Mouse (Mus musculus) MEL (cell line): ENCODE measurements at regions not wholly inside any gene's neighbourhood (a gene's known extent, or its start where the extent isn't known, plus 50 kb on each side); places are given as distances from the start of the nearest gene placed in this dataset.

Source experiments
- DNase-seq: peaks from one replicate; pipeline ENCODE4 v3.0.0; 2011; ENCODE audit warnings: low read depth, low spot score
- H3K27ac ChIP-seq: 2 replicates; pipeline ENCODE4 v1.5.1; 2012; ENCODE audit warnings: low read depth, mild to moderate bottlenecking, control low read depth, low read length, moderate library complexity; ENCODE audit not compliant: control insufficient read depth
- H3K27me3 ChIP-seq, 2 experiments: fragments of 150-350 bp in 1 of 2; sonication (generic) in 1 of 2; 2 replicates each; pipeline ENCODE4 v1.6.1; 2012; ENCODE audit warnings: low read length in 2 of 2, mild to moderate bottlenecking in 2 of 2, improper control_type of control experiment in 1 of 2, moderate library complexity in 1 of 2; ENCODE audit not compliant: insufficient read depth in 2 of 2, control insufficient read depth in 1 of 2
- H3K36me3 ChIP-seq, 2 experiments: 2 replicates each; pipeline ENCODE4 v1.6.1; 2012 to 2014; ENCODE audit warnings: low read length in 2 of 2, improper control_type of control experiment in 1 of 2, inconsistent platforms in 1 of 2, mild to moderate bottlenecking in 1 of 2; ENCODE audit not compliant: insufficient read depth in 2 of 2, control insufficient read depth in 1 of 2
- H3K4me1 ChIP-seq, 2 experiments: fragments of 150-350 bp in 1 of 2; sonication (generic) in 1 of 2; 2 replicates each; pipeline ENCODE4 v1.6.1; 2012; ENCODE audit warnings: low read length in 2 of 2, improper control_type of control experiment in 1 of 2, mild to moderate bottlenecking in 1 of 2; ENCODE audit not compliant: insufficient read depth in 2 of 2, control insufficient read depth in 1 of 2
- H3K4me3 ChIP-seq, 2 experiments: fragments of 150-350 bp in 1 of 2; sonication (generic) in 1 of 2; 2 replicates each; pipeline ENCODE4 v1.5.1; 2012; ENCODE audit warnings: low read depth in 2 of 2, low read length in 2 of 2, mild to moderate bottlenecking in 2 of 2, moderate library complexity in 2 of 2, control low read depth in 1 of 2, improper control_type of control experiment in 1 of 2; ENCODE audit not compliant: control insufficient read depth in 1 of 2, insufficient read depth in 1 of 2
- H3K79me2 ChIP-seq: 2 replicates; pipeline ENCODE4 v1.6.1; 2012; ENCODE audit warnings: mild to moderate bottlenecking, low read length, moderate library complexity; ENCODE audit not compliant: control insufficient read depth, poor library complexity, insufficient read depth
- H3K9ac ChIP-seq: 2 replicates; pipeline ENCODE4 v1.6.1; 2012; ENCODE audit warnings: low read depth, mild to moderate bottlenecking, control low read depth, low read length, moderate library complexity; ENCODE audit not compliant: control insufficient read depth, poor library complexity, severe bottlenecking
- H3K9me3 ChIP-seq: fragments of 150-350 bp; sonication (generic); replicated peaks from 2 replicates; pipeline ENCODE4 v1.6.1; 2012; ENCODE audit warnings: mild to moderate bottlenecking, low read length, improper control_type of control experiment, moderate library complexity; ENCODE audit not compliant: insufficient read depth
- BHLHE40 ChIP-seq: IDR thresholded peaks from 2 replicates; pipeline ENCODE4 v1.6.1; 2012; ENCODE audit warnings: low read depth, mild to moderate bottlenecking, inconsistent platforms, low read length, improper control_type of control experiment, borderline replicate concordance
- CHD1 ChIP-seq: IDR thresholded peaks from 2 replicates; pipeline ENCODE4 v1.6.1; 2012; ENCODE audit warnings: low read depth, mild to moderate bottlenecking, inconsistent platforms, low read length, improper control_type of control experiment
- CTCF ChIP-seq, 3 experiments: IDR thresholded peaks in 2 of 3; conservative IDR thresholded peaks in 1 of 3; 2 replicates each; pipeline ENCODE4 v1.5.1; 2011 to 2012; ENCODE audit warnings: low read length in 3 of 3, low read depth in 2 of 3, mild to moderate bottlenecking in 2 of 3, improper control_type of control experiment in 1 of 3, inconsistent platforms in 1 of 3, mixed read lengths in 1 of 3, moderate library complexity in 1 of 3; ENCODE audit not compliant: control insufficient read depth in 1 of 3, insufficient read depth in 1 of 3, poor library complexity in 1 of 3, severe bottlenecking in 1 of 3
- ELF1 ChIP-seq: IDR thresholded peaks from 2 replicates; pipeline ENCODE4 v1.6.1; 2014; ENCODE audit warnings: low read depth, mild to moderate bottlenecking, inconsistent platforms, low read length, improper control_type of control experiment, moderate library complexity
- GABPA ChIP-seq: IDR thresholded peaks from 2 replicates; pipeline ENCODE4 v1.6.1; 2012; ENCODE audit warnings: low read depth, mild to moderate bottlenecking, inconsistent platforms, low read length, improper control_type of control experiment, moderate library complexity
- HCFC1 ChIP-seq: IDR thresholded peaks from 2 replicates; pipeline ENCODE4 v1.6.1; 2012; ENCODE audit warnings: low read depth, mild to moderate bottlenecking, inconsistent platforms, low read length, improper control_type of control experiment, moderate library complexity
- JUND ChIP-seq: IDR thresholded peaks from 2 replicates; pipeline ENCODE4 v1.6.1; 2011; ENCODE audit warnings: low read depth, mild to moderate bottlenecking, improper control_type of control experiment, low read length
- KAT2A ChIP-seq: conservative IDR thresholded peaks from 2 replicates; pipeline ENCODE4 v1.6.1; 2012; ENCODE audit warnings: low read depth, low read length, improper control_type of control experiment, inconsistent platforms
- MAX ChIP-seq: IDR thresholded peaks from 2 replicates; pipeline ENCODE4 v1.6.1; 2011; ENCODE audit warnings: low read length, improper control_type of control experiment
- MAZ ChIP-seq: IDR thresholded peaks from 2 replicates; pipeline ENCODE4 v1.6.1; 2012; ENCODE audit warnings: low read depth, mild to moderate bottlenecking, inconsistent platforms, low read length, improper control_type of control experiment
- MYC ChIP-seq: IDR thresholded peaks from 2 replicates; pipeline ENCODE4 v1.6.1; 2011; ENCODE audit warnings: low read depth, mild to moderate bottlenecking, low read length, improper control_type of control experiment, moderate library complexity
- NELFE ChIP-seq: IDR thresholded peaks from 2 replicates; pipeline ENCODE4 v1.6.1; 2011; ENCODE audit warnings: low read depth, low read length, improper control_type of control experiment
- POLR2AphosphoS2 ChIP-seq: IDR thresholded peaks from 2 replicates; pipeline ENCODE4 v1.6.1; 2011; ENCODE audit warnings: low read length, improper control_type of control experiment
- POLR2AphosphoS5 ChIP-seq: IDR thresholded peaks from 2 replicates; pipeline ENCODE4 v1.6.1; 2012; ENCODE audit warnings: low read depth, borderline replicate concordance, mild to moderate bottlenecking, inconsistent platforms, low read length, moderate library complexity, mixed read lengths
- SIN3A ChIP-seq: IDR thresholded peaks from 2 replicates; pipeline ENCODE4 v1.6.1; 2012; ENCODE audit warnings: low read length, improper control_type of control experiment, inconsistent platforms
- TAL1 ChIP-seq: IDR thresholded peaks from 2 replicates; pipeline ENCODE4 v1.6.1; 2012; ENCODE audit warnings: mild to moderate bottlenecking, inconsistent platforms, low read length, moderate library complexity, mixed read lengths
- TCF12 ChIP-seq: IDR thresholded peaks from 2 replicates; pipeline ENCODE4 v1.6.1; 2014; ENCODE audit warnings: low read depth, mild to moderate bottlenecking, inconsistent platforms, low read length, improper control_type of control experiment, moderate library complexity
- UBTF ChIP-seq: IDR thresholded peaks from 2 replicates; pipeline ENCODE4 v1.6.1; 2012; ENCODE audit warnings: low read depth, mild to moderate bottlenecking, inconsistent platforms, low read length, improper control_type of control experiment, moderate library complexity, borderline replicate concordance; ENCODE audit not compliant: insufficient read depth
- USF1 ChIP-seq: IDR thresholded peaks from 2 replicates; pipeline ENCODE4 v1.6.1; 2014; ENCODE audit warnings: low read depth, mild to moderate bottlenecking, inconsistent platforms, low read length, improper control_type of control experiment, moderate library complexity
- USF2 ChIP-seq, 2 experiments: IDR thresholded peaks; 2 replicates each; pipeline ENCODE4 v1.6.1; 2011 to 2012; ENCODE audit warnings: improper control_type of control experiment in 2 of 2, low read length in 2 of 2, borderline replicate concordance in 1 of 2, inconsistent platforms in 1 of 2, low read depth in 1 of 2, mild to moderate bottlenecking in 1 of 2; ENCODE audit not compliant: insufficient read depth in 1 of 2
- ZC3H11A ChIP-seq: IDR thresholded peaks from 2 replicates; pipeline ENCODE4 v1.6.1; 2012; ENCODE audit warnings: low read depth, mild to moderate bottlenecking, inconsistent platforms, low read length, improper control_type of control experiment
- ZKSCAN1 ChIP-seq: IDR thresholded peaks from 2 replicates; pipeline ENCODE4 v1.6.1; 2012; ENCODE audit warnings: low read depth, mild to moderate bottlenecking, inconsistent platforms, low read length, improper control_type of control experiment, moderate library complexity
- ZNF384 ChIP-seq: IDR thresholded peaks from 2 replicates; pipeline ENCODE4 v1.6.1; 2012; ENCODE audit warnings: low read depth, mild to moderate bottlenecking, inconsistent platforms, low read length, improper control_type of control experiment

GRCm38 (mm10) chr5:39909369-39909768, 154.1 kb upstream of the Hs3st1 start:
- no peaks in the 10 kb centered on the region for H3K4me1 ChIP-seq
- H3K79me2 ChIP-seq = no peaks in the 10 kb centered on the region
- no peak overlapping the region for H3K9ac ChIP-seq
- no peak overlapping the region for H3K27ac ChIP-seq
- no peaks in the 10 kb centered on the region; the same call in 1 of the 2 replicates for H3K9me3 ChIP-seq
- no peak for DNase-seq
- H3K27me3 ChIP-seq = no peaks in the 10 kb centered on the region
- no peak overlapping the region for H3K4me3 ChIP-seq
- H3K36me3 ChIP-seq = no peaks in the 10 kb centered on the region
- TF ChIP-seq USF1 = no peak
- TF ChIP-seq MYC = no peak
- no peak for TF ChIP-seq SIN3A
- TF ChIP-seq BHLHE40 = no peak
- no peak for TF ChIP-seq ZKSCAN1
- TF ChIP-seq CTCF (IDR thresholded peaks at IDR 0.05 in 2 of 3, conservative IDR thresholded peaks at IDR 0.05 in 1 of 3; ENCODE audit: control insufficient read depth in 1 of 3, insufficient read depth in 1 of 3, low read depth in 2 of 3, low read length in 3 of 3, poor library complexity in 1 of 3, severe bottlenecking in 1 of 3) = no peak
- no peak for TF ChIP-seq MAX
- TF ChIP-seq TAL1 = no peak
- TF ChIP-seq HCFC1 = no peak
- TF ChIP-seq ZC3H11A = no peak
- TF ChIP-seq, all 39 proteins: peak for 0

GRCm38 (mm10) chr5:39871723-39872085, 116.4 kb upstream of the Hs3st1 start:
- no peak overlapping the region for H3K27ac ChIP-seq
- H3K27me3 ChIP-seq = no peaks in the 10 kb centered on the region
- H3K4me1 ChIP-seq = no peaks in the 10 kb centered on the region
- TF ChIP-seq ZKSCAN1 (no peak), POLR2AphosphoS5 (no peak), UBTF (no peak), HCFC1 (no peak), ZNF384 (no peak), MYC (no peak), POLR2AphosphoS2 (no peak), TCF12 (no peak), GABPA (no peak), CHD1 (no peak), JUND (no peak), KAT2A (no peak), NELFE (no peak), TAL1 (no peak), MAZ (no peak), ELF1 (no peak), USF2 (IDR thresholded peaks at IDR 0.05; ENCODE audit: borderline replicate concordance in 1 of 2, insufficient read depth in 1 of 2, low read depth in 1 of 2, low read length in 2 of 2) (no peak), MAX (no peak)
- no peak overlapping the region for H3K4me3 ChIP-seq
- H3K79me2 ChIP-seq = no peaks in the 10 kb centered on the region
- no peaks in the 10 kb centered on the region for H3K9me3 ChIP-seq
- no peak for DNase-seq
- H3K36me3 ChIP-seq = no peaks in the 10 kb centered on the region
- H3K9ac ChIP-seq = no peak overlapping the region
